16 mouse cellular contexts compared by ENCODE assay signal in genomic region chr11:117145451-117146117, GRCm38 (mm10). TPM values are rescaled to one million over a fixed set of nuclear protein-coding genes. Genes with fewer than 3 reads are reported as not detected.
DNase-seq lines count a peak whose midpoint lies in the region; ATAC-seq and TF ChIP-seq lines count a peak whose summit lies in the region.
"Had no signal": no experiment of that assay in that cellular context is flagged by ENCODE, and none has a peak within 500 bp of the region (broad histone marks: within the 10 kb centered on the region; RNA-seq: fewer than 3 reads in every experiment).

No protein-coding gene starts in this region.

- no peak for TF ChIP-seq EP300 in stomach, postnatal 0 days (optimal IDR thresholded peaks at IDR 0.05)

- H3K4me3 ChIP-seq in layer of hippocampus, adult 2 months, result no peak overlapping the region
- no peak overlapping the region for H3K4me3 ChIP-seq in stomach, postnatal 0 days (ENCODE audit: low read depth, low read length)
- H3K4me3 ChIP-seq: erythroblast, embryonic 14.5 days; liver, embryonic 13.5 days; stomach, embryonic 15.5 days had no signal

- no peaks in the 10 kb centered on the region for H3K9me3 ChIP-seq in stomach, postnatal 0 days (ENCODE audit: control insufficient read depth, low read length)
- H3K9me3 ChIP-seq: liver, embryonic 13.5 days; stomach, embryonic 15.5 days had no signal

- H3K27me3 ChIP-seq in stomach, postnatal 0 days (ENCODE audit: control insufficient read depth, insufficient read depth, low read length), result no peaks in the 10 kb centered on the region
- H3K27me3 ChIP-seq: liver, embryonic 13.5 days; Patski; stomach, embryonic 15.5 days had no signal

- peak; percentile 73 for TF ChIP-seq CTCF in layer of hippocampus, adult 2 months (conservative IDR thresholded peaks at IDR 0.05)
- peak; percentile 54 for TF ChIP-seq CTCF in stomach, postnatal 0 days (IDR thresholded peaks at IDR 0.05; ENCODE audit: low read depth)

- peaks cover 66% of the 10 kb centered on the region for H3K36me3 ChIP-seq in stomach, postnatal 0 days (ENCODE audit: control insufficient read depth, insufficient read depth, low read length)

- peak overlapping the region; percentile 57 for H3K27ac ChIP-seq in layer of hippocampus, adult 2 months
- no peak overlapping the region for H3K27ac ChIP-seq in stomach, postnatal 0 days (replicated peaks)
- H3K27ac ChIP-seq: liver, embryonic 13.5 days; stomach, embryonic 15.5 days had no signal

- no peak for ATAC-seq in stomach, postnatal 0 days (ENCODE audit: low FRiP score, low TSS enrichment)
- no peak for ATAC-seq in megakaryocyte progenitor cell, adult 5-6 weeks (replicated peaks; ENCODE audit: poor library complexity)
- ATAC-seq: Patski had no signal

- no peak overlapping the region for H3K9ac ChIP-seq in stomach, postnatal 0 days (ENCODE audit: low read length)
- H3K9ac ChIP-seq: liver, embryonic 13.5 days; stomach, embryonic 15.5 days had no signal

- DNase-seq in layer of hippocampus, adult 2 months (ENCODE audit: low spot score in 2 of 2), result no peak
- no peak for DNase-seq in layer of hippocampus, postnatal 10 days (ENCODE audit: low spot score in 2 of 2)
- DNase-seq in thymus, postnatal 14 days, result peak; percentile 36
- no peak for DNase-seq in thymus, postnatal 10 days (ENCODE audit: low spot score in 2 of 2)
- DNase-seq in R1 (ENCODE audit: low read depth, low spot score), result peak; percentile 72
- DNase-seq in stomach, postnatal 0 days (ENCODE audit: low spot score), result no peak
- no peak for DNase-seq in adrenal gland, postnatal 10 days
- DNase-seq: adrenal gland, adult 2 months; cerebellum, adult 8-10 months; kidney, postnatal 4 days; liver, embryonic 13.5 days; right cerebral cortex, postnatal 4 days had no signal

- 90% methylated on average over 14 of the region's 14 CpGs for WGBS in stomach, postnatal 0 days

- no peak overlapping the region for H3K4me2 ChIP-seq in stomach, postnatal 0 days (replicated peaks; ENCODE audit: low read depth)
- H3K4me2 ChIP-seq: liver, embryonic 13.5 days; stomach, embryonic 15.5 days had no signal

- H3K4me1 ChIP-seq in stomach, postnatal 0 days (replicated peaks; ENCODE audit: control insufficient read depth, insufficient read depth), result no peaks in the 10 kb centered on the region

RNA-seq across cellular contexts. Expression of gene Sec14l1, which starts 30.6 kb away (rescaled TPM):
- total RNA-seq in layer of hippocampus, adult 2 months (2021), result 100 to 1,000 TPM; 226 to 239 TPM
- total RNA-seq in layer of hippocampus, postnatal 10 days (2021), result 100 to 1,000 TPM; 151 to 152 TPM
- 28.4 and 30.5 TPM in 2 replicates for polyA plus RNA-seq in stomach, postnatal 0 days (2015; fragmentation: Nextera tagmentation; extraction: Ambion mirVana)
- 9.8 and 11.7 TPM in 2 replicates for total RNA-seq in megakaryocyte progenitor cell, adult 5-6 weeks (2015)
- total RNA-seq in megakaryocyte progenitor cell, adult 5-6 weeks (2017), result 11.4 and 12.9 TPM in 2 replicates
- total RNA-seq in adrenal gland, postnatal 10 days (2021), result 100 to 1,000 TPM; 101 to 113 TPM

RNA-seq across cellular contexts. Expression of gene Sept9, which starts 53.9 kb away (rescaled TPM):
- total RNA-seq in layer of hippocampus, adult 2 months (2021), result 100 to 1,000 TPM; 102 to 114 TPM
- 10 to 100 TPM; 79.5 to 90.0 TPM for total RNA-seq in layer of hippocampus, postnatal 10 days (2021)
- polyA plus RNA-seq in stomach, postnatal 0 days (2015; fragmentation: Nextera tagmentation; extraction: Ambion mirVana), result 42.9 and 46.2 TPM in 2 replicates
- 73.7 and 81.7 TPM in 2 replicates for total RNA-seq in megakaryocyte progenitor cell, adult 5-6 weeks (2015)
- total RNA-seq in megakaryocyte progenitor cell, adult 5-6 weeks (2017), result 140 and 159 TPM in 2 replicates
- total RNA-seq in adrenal gland, postnatal 10 days (2021), result 100 to 1,000 TPM; 115 to 146 TPM

Comparison
In these comparisons a context has a peak if more than half of its experiments do, and no peak if none do; other contexts are left out.
1. DNase-seq: peak in thymus, postnatal 14 days (single experiment) and R1 (single experiment); none in layer of hippocampus, adult 2 months (0 of 2), layer of hippocampus, postnatal 10 days (0 of 2), thymus, postnatal 10 days (0 of 2), stomach, postnatal 0 days (single experiment) and adrenal gland, postnatal 10 days (single experiment).
2. RNA of gene Sec14l1, which starts 30.6 kb away (total RNA-seq): 226 to 239 TPM in layer of hippocampus, adult 2 months, 151 to 152 TPM in layer of hippocampus, postnatal 10 days and 101 to 113 TPM in adrenal gland, postnatal 10 days; 9.8 to 12.9 TPM in megakaryocyte progenitor cell, adult 5-6 weeks; every median in the first group is over 4 times any median in the second.